Mouse (Mus musculus) myocyte (in vitro differentiated cells): ENCODE results near the gene Hmga2.

ENCODE experiments used
- CEBPB ChIP-seq: IDR thresholded peaks from 2 replicates; pipeline ENCODE4 v1.6.1; 2011; ENCODE audit warnings: mild to moderate bottlenecking, moderate library complexity; ENCODE audit not compliant: poor library complexity, insufficient read depth, severe bottlenecking
- MAX ChIP-seq: IDR thresholded peaks from one replicate; pipeline ENCODE4 v1.6.1; 2011; ENCODE audit warnings: low read depth, mild to moderate bottlenecking, control low read depth
- MYOG ChIP-seq, 3 experiments: IDR thresholded peaks; one replicate each; pipeline ENCODE4 v1.6.1; 2011; ENCODE audit warnings: control low read depth in 2 of 3, low read depth in 2 of 3, mild to moderate bottlenecking in 2 of 3; ENCODE audit not compliant: insufficient read length in 2 of 3, control insufficient read depth in 1 of 3, insufficient read depth in 1 of 3
- POLR2A ChIP-seq: IDR thresholded peaks from one replicate; pipeline ENCODE4 v1.6.1; 2011; ENCODE audit warnings: low read depth, mild to moderate bottlenecking, control low read depth, moderate library complexity; ENCODE audit not compliant: insufficient read length
- POLR2AphosphoS2 ChIP-seq: IDR thresholded peaks from one replicate; pipeline ENCODE4 v1.6.1; 2011; ENCODE audit warnings: low read depth, control low read depth; ENCODE audit not compliant: insufficient read length
- SRF ChIP-seq: IDR thresholded peaks from one replicate; pipeline ENCODE4 v1.6.1; 2011; ENCODE audit warnings: low read depth; ENCODE audit not compliant: control insufficient read depth, insufficient read length
- TCF3 ChIP-seq: IDR thresholded peaks from one replicate; pipeline ENCODE4 v1.6.1; 2011; ENCODE audit warnings: low read depth, control low read depth; ENCODE audit not compliant: insufficient read length
- USF1 ChIP-seq: IDR thresholded peaks from one replicate; pipeline ENCODE4 v1.6.1; 2011; ENCODE audit warnings: low read depth, mild to moderate bottlenecking, control low read depth, moderate library complexity

DNA sequence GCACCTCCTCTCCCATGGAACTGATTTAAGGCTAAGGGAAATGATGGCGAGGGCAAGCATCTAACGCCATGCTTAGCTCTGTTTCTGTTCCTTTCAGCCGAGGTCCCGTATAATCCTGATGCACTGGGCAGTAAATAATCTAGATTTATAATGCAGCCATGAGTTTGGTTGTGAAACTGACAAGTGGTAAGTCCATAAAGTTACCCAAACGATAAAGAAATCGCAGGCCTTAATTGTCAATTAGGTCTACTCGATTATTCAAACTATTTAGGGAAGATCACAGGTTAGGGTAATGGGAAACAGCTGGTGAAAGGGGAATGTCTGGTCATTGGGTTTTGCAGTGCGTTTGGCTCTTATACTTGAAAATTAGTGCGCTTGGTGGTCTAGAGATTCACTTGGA, 37.5 kb upstream of the Hmga2 start:
- TF ChIP-seq POLR2A (no peak), MYOG (IDR thresholded peaks at IDR 0.05; ENCODE audit: control insufficient read depth in 1 of 3, insufficient read depth in 1 of 3, insufficient read length in 2 of 3, low read depth in 2 of 3) (no peak), SRF (no peak), TCF3 (no peak), CEBPB (no peak), POLR2AphosphoS2 (no peak), MAX (no peak), USF1 (no peak)
